Mouse (Mus musculus) limb, embryonic 14.5 days (tissue): ENCODE data around the gene Crx. TPM values are rescaled to one million over a fixed set of nuclear protein-coding genes. Genes with fewer than 3 reads are reported as not detected.

Experiments
- ATAC-seq: fragments of 200-750 bp; cut with Nextera tagmentation; 2 replicates; pipeline ENCODE4 v1.8.0; 2017; ENCODE audit warnings: low read depth, moderate number of reproducible peaks, moderate TSS enrichment; ENCODE audit not compliant: low FRiP score
- DNase-seq: peaks from one replicate; pipeline ENCODE4 v3.0.0-alpha.2; 2015; ENCODE audit warnings: low spot score
- H3K27ac ChIP-seq: fragments of 300-500 bp; sonication (generic); replicated peaks from 2 replicates; pipeline ENCODE4 v1.5.1; 2014; ENCODE audit warnings: low read depth, mild to moderate bottlenecking, low read length, moderate library complexity, mixed read lengths
- H3K27me3 ChIP-seq: fragments of 300-500 bp; sonication (generic); 2 replicates; pipeline ENCODE4 v1.6.1; 2014; ENCODE audit warnings: low read length, mixed read lengths; ENCODE audit not compliant: control insufficient read depth, insufficient read depth
- H3K36me3 ChIP-seq: fragments of 300-500 bp; sonication (generic); 2 replicates; pipeline ENCODE4 v1.6.1; 2014; ENCODE audit warnings: mild to moderate bottlenecking, low read length, moderate library complexity, mixed read lengths; ENCODE audit not compliant: control insufficient read depth, insufficient read depth
- H3K4me1 ChIP-seq: fragments of 300-500 bp; sonication (generic); 2 replicates; pipeline ENCODE4 v1.6.1; 2014; ENCODE audit warnings: antibody characterized with exemption, low read length, mixed read lengths; ENCODE audit not compliant: control insufficient read depth, insufficient read depth
- H3K4me2 ChIP-seq: fragments of 300-500 bp; sonication (generic); replicated peaks from 2 replicates; pipeline ENCODE4 v1.6.1; 2014; ENCODE audit warnings: low read depth, mild to moderate bottlenecking, low read length, moderate library complexity; ENCODE audit not compliant: severe bottlenecking
- H3K4me3 ChIP-seq: fragments of 300-500 bp; sonication (generic); replicated peaks from 2 replicates; pipeline ENCODE4 v1.5.1; 2014; ENCODE audit warnings: low read length
- H3K9ac ChIP-seq: fragments of 300-500 bp; sonication (generic); 2 replicates; pipeline ENCODE4 v1.6.1; 2014; ENCODE audit warnings: mild to moderate bottlenecking, low read depth, low read length, moderate library complexity; ENCODE audit not compliant: severe bottlenecking
- H3K9me3 ChIP-seq: fragments of 300-500 bp; sonication (generic); 2 replicates; pipeline ENCODE4 v1.6.1; 2016; ENCODE audit warnings: low read length; ENCODE audit not compliant: control insufficient read depth
- POLR2A ChIP-seq: fragments of 200-500 bp; IDR thresholded peaks from 2 replicates; pipeline ENCODE4 v1.8.0; 2012; ENCODE audit warnings: inconsistent platforms, mild to moderate bottlenecking, moderate library complexity, borderline replicate concordance; ENCODE audit not compliant: insufficient read depth, insufficient read length; ENCODE audit errors: extremely low read depth
- WGBS: fragments of 180-500 bp; shearing (Covaris S2); extraction: QIAGEN DNeasy Blood & Tissue Kit; methylation state at CpG from one replicate; pipeline ENCODE4 v1.1.7; 2014; 5-methylcytosine and 5-hydroxymethylcytosine counted together
- polyA plus RNA-seq, 2 experiments: library from polyadenylated mRNA; depleted of rRNA in 1 of 2; stranded (reverse) in 1 of 2; unstranded in 1 of 2; fragments of >200 nt; fragmentation: Nextera tagmentation in 1 of 2; extraction: Ambion mirVana in 1 of 2; gene quantifications; 2 replicates each; pipeline versions ENCODE4 v1.2.1 to v1.2.3; 2012 to 2014

Crx gene
- polyA plus RNA-seq, 2 experiments, result not detected

DNA sequence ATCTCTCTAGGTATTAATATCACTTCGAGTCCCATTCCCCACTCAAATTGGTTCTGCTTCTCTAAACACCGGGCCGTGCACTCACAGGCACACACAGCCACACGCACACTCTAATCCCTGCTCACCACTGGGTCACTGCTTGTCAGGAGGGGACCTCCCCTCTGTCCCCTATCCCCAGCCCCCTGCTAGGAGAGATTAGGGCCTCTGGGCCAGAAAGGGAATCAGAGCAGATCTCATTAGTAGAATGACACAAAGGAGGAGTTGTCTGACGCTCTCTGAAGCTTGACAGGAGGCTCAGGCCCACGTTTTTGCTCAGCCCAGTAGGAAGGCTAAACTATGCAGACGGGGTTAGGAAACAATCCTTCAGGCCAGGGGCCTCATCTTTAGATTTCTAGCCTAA is 1.6 kb upstream of the Crx start:
- WGBS, result 31% methylated on average over 7 of the region's 7 CpGs
- Histone ChIP-seq H3K4me3 (no peak overlapping the region), H3K27ac (no peak overlapping the region), H3K36me3 (no peaks in the 10 kb centered on the region), H3K27me3 (no peaks in the 10 kb centered on the region), H3K9ac (no peak overlapping the region), H3K9me3 (no peaks in the 10 kb centered on the region), H3K4me1 (no peaks in the 10 kb centered on the region), H3K4me2 (no peak overlapping the region)
- ATAC-seq, result no peak
- TF ChIP-seq POLR2A, result no peak
- DNase-seq, result no peak

DNA sequence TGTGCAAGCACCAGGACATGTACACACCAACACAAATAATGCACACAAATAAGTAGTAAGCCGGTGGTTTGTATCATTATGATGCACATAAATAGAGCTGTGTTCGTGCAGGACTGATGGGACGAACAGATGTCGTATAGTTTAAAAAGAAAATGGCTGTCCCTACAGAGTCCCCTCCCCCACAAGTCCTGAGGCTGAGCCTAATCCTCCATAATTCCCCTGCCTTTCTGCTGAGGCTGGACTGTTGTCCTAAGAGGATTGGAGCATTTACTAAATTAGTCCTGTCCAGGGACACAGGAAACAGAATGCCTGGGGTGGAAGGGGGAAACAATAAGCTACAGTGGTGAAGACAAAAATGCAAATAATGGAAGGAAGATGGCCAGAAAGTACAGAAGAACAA is 15.7 kb downstream of the Crx start:
- no peak overlapping the region for H3K4me3 ChIP-seq
- H3K4me2 ChIP-seq, result no peak overlapping the region
- no peak for DNase-seq
- TF ChIP-seq POLR2A, result no peak
- H3K27ac ChIP-seq, result no peak overlapping the region
- H3K4me1 ChIP-seq, result no peaks in the 10 kb centered on the region
- WGBS, result 82% methylated on average over 4 of the region's 4 CpGs
- ATAC-seq, result no peak
- no peaks in the 10 kb centered on the region for H3K27me3 ChIP-seq
- no peaks in the 10 kb centered on the region for H3K9me3 ChIP-seq
- no peaks in the 10 kb centered on the region for H3K36me3 ChIP-seq
- no peak overlapping the region for H3K9ac ChIP-seq

DNA sequence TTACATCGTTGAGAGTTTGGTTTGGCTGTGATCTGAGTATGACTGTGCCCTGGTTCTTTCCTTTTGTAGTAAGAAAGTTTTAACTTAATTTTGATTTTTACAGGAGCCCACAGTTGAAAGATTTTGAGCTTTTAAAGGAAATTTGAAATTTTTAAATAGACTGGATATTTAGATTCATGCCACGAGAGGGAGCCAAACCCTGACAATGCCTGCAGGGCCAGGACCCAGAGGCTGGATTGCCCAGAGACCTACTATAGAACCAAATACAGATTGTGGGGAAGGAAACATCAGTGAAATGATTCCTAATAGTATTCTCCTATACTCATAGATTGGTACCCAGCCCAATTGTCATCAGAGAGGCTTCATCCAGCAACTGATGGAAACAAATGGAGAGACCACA is 20.1 kb downstream of the Crx start:
- Histone ChIP-seq H3K36me3 (no peaks in the 10 kb centered on the region), H3K27ac (no peak overlapping the region), H3K4me3 (no peak overlapping the region), H3K27me3 (no peaks in the 10 kb centered on the region), H3K9ac (no peak overlapping the region), H3K9me3 (no peaks in the 10 kb centered on the region), H3K4me2 (no peak overlapping the region), H3K4me1 (no peaks in the 10 kb centered on the region)
- 37% methylated on average over 2 of the region's 2 CpGs for WGBS
- no peak for TF ChIP-seq POLR2A
- no peak for ATAC-seq
- DNase-seq, result no peak

DNA sequence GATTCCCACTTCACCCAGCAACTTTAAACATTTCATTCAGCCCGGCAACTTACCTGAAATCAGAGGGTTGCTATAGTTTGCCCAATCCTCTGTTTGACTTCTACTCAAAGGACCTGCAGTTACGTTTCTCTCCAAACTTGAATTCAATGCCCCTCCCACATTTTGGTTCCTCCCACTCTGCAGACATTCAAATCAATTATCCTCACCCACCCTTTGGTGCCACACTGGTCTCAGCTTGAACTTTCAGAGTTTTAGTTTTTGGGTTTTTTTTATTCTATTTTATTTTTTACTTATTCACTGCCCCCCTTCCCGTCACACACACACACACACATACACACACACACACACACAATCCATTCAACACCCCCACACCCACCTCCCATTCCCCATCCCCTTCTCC is 40.2 kb downstream of the Crx start, which contains the start of gene Obox6:
Obox6 (minus strand) TSS at position 101 of the 400 bp plus-strand sequence.
- Histone ChIP-seq H3K4me2 (no peak within 1 kb of the TSS), H3K4me1 (no peaks in the 10 kb centered on the region), H3K36me3 (no peaks in the 10 kb centered on the region), H3K4me3 (no peak within 1 kb of the TSS), H3K27me3 (no peaks in the 10 kb centered on the region), H3K9me3 (peaks cover 10% of the 10 kb centered on the region; the same call in 1 of the 2 replicates), H3K27ac (no peak within 1 kb of the TSS), H3K9ac (no peak within 1 kb of the TSS)
- ATAC-seq (no peak), DNase-seq (no peak)
- WGBS, result 87% methylated on average over 3 of the region's 3 CpGs
- no peak for TF ChIP-seq POLR2A

Other genes starting within 250 kb of the Crx start
- not detected in 2 replicates for gene Obox3, start 240.1 kb downstream of the Crx start, polyA plus RNA-seq (2012; rRNA removed)
- gene Obox3, start 240.1 kb downstream of the Crx start, polyA plus RNA-seq (2014; fragmentation: Nextera tagmentation; extraction: Ambion mirVana), result not detected in 2 replicates
- gene Obox5, start 129.8 kb downstream of the Crx start, polyA plus RNA-seq (2012; rRNA removed), result not detected in 2 replicates
- not detected in 2 replicates for gene Obox5, start 129.8 kb downstream of the Crx start, polyA plus RNA-seq (2014; fragmentation: Nextera tagmentation; extraction: Ambion mirVana)
- not detected in 2 replicates for gene Obox6, start 40.3 kb downstream of the Crx start, polyA plus RNA-seq (2012; rRNA removed)
- gene Obox6, start 40.3 kb downstream of the Crx start, polyA plus RNA-seq (2014; fragmentation: Nextera tagmentation; extraction: Ambion mirVana), result not detected in 2 replicates
- gene Crxos, start 2.6 kb upstream of the Crx start, polyA plus RNA-seq (2012; rRNA removed), result not detected in 2 replicates
- gene Crxos, start 2.6 kb upstream of the Crx start, polyA plus RNA-seq (2014; fragmentation: Nextera tagmentation; extraction: Ambion mirVana), result not detected in 2 replicates
- 582 and 588 TPM in 2 replicates for gene Selenow, start 42.4 kb upstream of the Crx start, polyA plus RNA-seq (2012; rRNA removed)
- 1,065 and 1,091 TPM in 2 replicates for gene Selenow, start 42.4 kb upstream of the Crx start, polyA plus RNA-seq (2014; fragmentation: Nextera tagmentation; extraction: Ambion mirVana)
- gene Nop53, start 66.1 kb upstream of the Crx start, polyA plus RNA-seq (2012; rRNA removed), result 176 and 181 TPM in 2 replicates
- 192 and 210 TPM in 2 replicates for gene Nop53, start 66.1 kb upstream of the Crx start, polyA plus RNA-seq (2014; fragmentation: Nextera tagmentation; extraction: Ambion mirVana)
- 47.6 and 62.0 TPM in 2 replicates for gene Ehd2, start 87.6 kb upstream of the Crx start, polyA plus RNA-seq (2012; rRNA removed)
- gene Ehd2, start 87.6 kb upstream of the Crx start, polyA plus RNA-seq (2014; fragmentation: Nextera tagmentation; extraction: Ambion mirVana), result 42.5 and 49.3 TPM in 2 replicates
- gene Bicra, start 168.0 kb upstream of the Crx start, polyA plus RNA-seq (2012; rRNA removed), result 20.1 and 26.6 TPM in 2 replicates
- 8.6 and 10.1 TPM in 2 replicates for gene Bicra, start 168.0 kb upstream of the Crx start, polyA plus RNA-seq (2014; fragmentation: Nextera tagmentation; extraction: Ambion mirVana)
- 0.26 and 0.35 TPM in 2 replicates for gene Zfp541, start 181.8 kb upstream of the Crx start, polyA plus RNA-seq (2012; rRNA removed)
- 0.17 TPM in 1 of 2 replicates, not detected in the other for gene Zfp541, start 181.8 kb upstream of the Crx start, polyA plus RNA-seq (2014; fragmentation: Nextera tagmentation; extraction: Ambion mirVana)
- gene Napa, start 218.5 kb upstream of the Crx start, polyA plus RNA-seq (2012; rRNA removed), result 212 and 247 TPM in 2 replicates
- 206 and 217 TPM in 2 replicates for gene Napa, start 218.5 kb upstream of the Crx start, polyA plus RNA-seq (2014; fragmentation: Nextera tagmentation; extraction: Ambion mirVana)
- gene Kptn, start 239.9 kb upstream of the Crx start, polyA plus RNA-seq (2012; rRNA removed), result 38.0 and 43.1 TPM in 2 replicates
- gene Kptn, start 239.9 kb upstream of the Crx start, polyA plus RNA-seq (2014; fragmentation: Nextera tagmentation; extraction: Ambion mirVana), result 28.6 and 33.5 TPM in 2 replicates
- gene Slc8a2, start 249.9 kb upstream of the Crx start, polyA plus RNA-seq (2012; rRNA removed), result 7.3 and 9.8 TPM in 2 replicates
- 0.23 and 0.28 TPM in 2 replicates for gene Slc8a2, start 249.9 kb upstream of the Crx start, polyA plus RNA-seq (2014; fragmentation: Nextera tagmentation; extraction: Ambion mirVana)